Mouse (Mus musculus) cortical plate, adult 2 months (tissue): ENCODE measurements at regions not wholly inside any gene's neighbourhood (a gene's known extent, or its start where the extent isn't known, plus 50 kb on each side); places are given as distances from the start of the nearest gene placed in this dataset.

ENCODE experiments used
- CTCF ChIP-seq: fragments of 200-500 bp; IDR thresholded peaks from 2 replicates; pipeline ENCODE4 v1.5.1; 2011; ENCODE audit warnings: mild to moderate bottlenecking, control low read depth, low read length; ENCODE audit not compliant: insufficient read depth; ENCODE audit errors: extremely low read depth
- POLR2A ChIP-seq: fragments of 200-500 bp; IDR thresholded peaks from 2 replicates; pipeline ENCODE4 v1.6.1; 2011; ENCODE audit warnings: mild to moderate bottlenecking, low read length, control low read depth; ENCODE audit not compliant: insufficient read depth; ENCODE audit errors: extremely low read depth

DNA sequence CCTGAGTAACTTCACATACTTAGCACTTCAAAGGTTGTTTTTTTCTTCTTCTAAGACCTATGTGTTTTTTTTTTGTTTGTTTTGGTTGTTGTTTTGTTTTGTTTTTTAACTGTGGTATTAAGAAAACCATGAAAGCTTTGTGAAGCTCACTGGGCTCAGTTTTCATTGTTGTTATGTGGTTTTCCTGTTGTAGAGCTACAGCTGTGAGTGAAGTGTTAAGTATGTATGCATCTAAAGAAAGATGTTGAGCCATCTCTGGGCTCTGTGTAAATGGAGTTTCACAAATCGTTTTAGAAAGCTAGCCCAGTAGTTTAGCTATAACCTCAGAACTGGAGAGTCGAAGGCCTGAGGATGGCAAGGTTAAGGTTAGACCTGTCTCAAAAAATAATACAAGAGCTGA, 158.4 kb upstream of the Stt3b start:
- TF ChIP-seq CTCF (no peak), POLR2A (no peak)
